Mouse (Mus musculus) thymus, postnatal 0 days (tissue): ENCODE data around the gene Slc38a3. TPM values are rescaled to one million over a fixed set of nuclear protein-coding genes. Genes with fewer than 3 reads are reported as not detected.

ENCODE experiments used
- DNase-seq: peaks from one replicate; pipeline ENCODE4 v3.0.0-alpha.2; 2015; ENCODE audit warnings: low spot score
- polyA plus RNA-seq: library from polyadenylated mRNA; unstranded; fragments of >200 nt; fragmentation: Nextera tagmentation; extraction: Ambion mirVana; gene quantifications from 2 replicates; pipeline ENCODE4 v1.2.1, GENCODE M21; 2015

Gene Slc38a3
- polyA plus RNA-seq, 1 experiment from 2014 or later = 0.60 TPM

DNA sequence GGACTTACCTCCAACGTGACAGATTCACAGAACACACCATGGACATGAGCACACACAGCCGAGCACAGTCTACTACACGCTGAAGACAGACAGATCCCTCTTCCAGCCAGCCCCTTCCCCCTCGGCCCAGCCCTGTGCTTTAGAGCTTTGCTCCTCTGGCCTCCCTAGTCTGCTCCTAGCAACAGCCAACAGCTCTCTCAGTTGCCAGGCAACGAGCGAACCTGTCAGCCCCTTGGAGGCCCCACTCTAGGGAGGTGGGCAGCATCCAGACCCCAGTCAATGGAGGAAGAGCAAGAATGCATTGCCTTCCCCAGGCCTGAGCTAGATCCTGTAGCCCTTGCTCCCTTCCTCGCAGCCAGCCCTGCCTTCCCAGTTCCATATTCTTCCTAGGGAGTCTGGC, 32.3 kb downstream of the Slc38a3 start:
- DNase-seq = no peak

DNA sequence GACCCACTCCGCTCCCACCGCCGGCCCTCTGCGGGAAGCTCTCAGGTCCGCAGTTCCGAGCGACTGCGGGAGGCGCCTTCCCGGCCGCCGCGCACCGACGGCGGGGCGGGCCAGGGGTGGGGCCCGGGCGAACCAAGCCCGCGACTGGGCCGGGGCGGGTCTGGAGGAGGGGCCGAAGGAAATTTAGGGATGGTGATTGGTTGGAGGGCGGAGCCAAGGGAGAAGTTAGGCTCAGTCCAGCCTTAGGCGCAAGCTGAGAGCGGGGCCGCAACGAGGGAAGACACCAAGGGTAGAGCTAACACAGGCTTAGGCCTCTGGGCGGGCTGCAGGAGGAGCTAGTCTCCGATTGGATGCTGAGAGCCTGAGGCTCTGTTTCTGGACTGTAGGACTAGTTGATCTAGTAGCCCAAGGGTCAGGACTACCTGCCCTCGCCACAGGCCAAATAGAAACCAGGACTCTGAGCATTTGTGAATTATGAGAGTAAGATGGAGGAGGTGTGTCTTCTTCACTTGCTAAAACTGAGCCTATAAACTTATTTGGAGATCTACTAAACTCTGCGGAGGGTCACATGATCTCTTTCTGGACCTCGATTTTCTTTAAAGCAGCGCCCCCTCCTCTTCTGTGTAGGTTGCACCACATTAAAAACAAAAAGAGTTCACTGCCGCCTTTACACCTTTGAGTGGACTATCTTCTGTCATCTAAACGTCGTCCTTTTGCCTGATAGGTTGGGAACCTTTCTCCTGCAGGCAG, 33.9 kb downstream of the Slc38a3 start, which contains the start of gene Gnai2:
Gnai2 (minus strand) TSS at position 89 of the 750 bp plus-strand sequence.
- DNase-seq = peak; percentile 93

DNA sequence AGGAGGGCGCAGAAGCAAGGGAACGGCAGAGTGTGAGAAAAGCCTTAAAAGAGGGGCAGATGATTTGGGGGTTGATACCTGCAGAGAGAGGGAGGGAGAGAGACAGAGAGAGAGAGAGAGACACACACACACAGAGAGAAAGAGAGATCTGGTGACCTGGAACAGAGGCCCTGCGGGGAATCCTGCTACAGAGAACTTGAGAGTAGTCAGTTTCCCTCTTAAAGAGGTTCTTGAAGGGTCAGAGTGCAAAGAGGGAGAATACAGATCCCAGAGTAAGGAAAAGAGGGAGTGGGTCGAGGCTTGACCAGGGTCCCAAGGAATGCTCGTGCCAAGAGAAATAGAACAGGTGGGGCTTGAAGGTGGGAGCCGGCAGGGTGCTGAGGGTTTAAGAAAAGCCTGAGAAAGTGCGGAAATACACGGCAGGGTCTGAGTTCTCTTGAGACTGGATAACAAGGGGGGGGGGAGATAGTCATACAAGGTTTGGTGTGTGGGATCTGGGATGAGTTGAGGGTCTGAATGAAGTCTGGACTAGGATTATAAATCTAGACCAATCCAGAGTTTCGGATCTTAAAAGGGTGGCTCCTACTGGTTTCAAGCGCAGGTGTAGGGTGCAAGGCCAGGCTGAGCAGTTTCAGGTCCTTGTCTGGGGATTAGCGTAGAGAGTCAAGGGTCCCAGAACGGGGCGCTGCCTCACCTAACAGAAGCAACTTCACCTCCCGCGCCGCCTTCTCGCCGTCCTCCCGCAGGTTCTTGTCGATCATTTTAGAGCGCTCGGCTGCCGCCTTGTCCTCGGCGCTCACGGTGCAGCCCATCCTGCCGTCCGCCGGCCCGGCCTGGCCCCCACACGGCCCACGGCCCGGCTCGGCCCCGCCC, 34.7 kb downstream of the Slc38a3 start:
- peak; percentile 39 for DNase-seq

DNA sequence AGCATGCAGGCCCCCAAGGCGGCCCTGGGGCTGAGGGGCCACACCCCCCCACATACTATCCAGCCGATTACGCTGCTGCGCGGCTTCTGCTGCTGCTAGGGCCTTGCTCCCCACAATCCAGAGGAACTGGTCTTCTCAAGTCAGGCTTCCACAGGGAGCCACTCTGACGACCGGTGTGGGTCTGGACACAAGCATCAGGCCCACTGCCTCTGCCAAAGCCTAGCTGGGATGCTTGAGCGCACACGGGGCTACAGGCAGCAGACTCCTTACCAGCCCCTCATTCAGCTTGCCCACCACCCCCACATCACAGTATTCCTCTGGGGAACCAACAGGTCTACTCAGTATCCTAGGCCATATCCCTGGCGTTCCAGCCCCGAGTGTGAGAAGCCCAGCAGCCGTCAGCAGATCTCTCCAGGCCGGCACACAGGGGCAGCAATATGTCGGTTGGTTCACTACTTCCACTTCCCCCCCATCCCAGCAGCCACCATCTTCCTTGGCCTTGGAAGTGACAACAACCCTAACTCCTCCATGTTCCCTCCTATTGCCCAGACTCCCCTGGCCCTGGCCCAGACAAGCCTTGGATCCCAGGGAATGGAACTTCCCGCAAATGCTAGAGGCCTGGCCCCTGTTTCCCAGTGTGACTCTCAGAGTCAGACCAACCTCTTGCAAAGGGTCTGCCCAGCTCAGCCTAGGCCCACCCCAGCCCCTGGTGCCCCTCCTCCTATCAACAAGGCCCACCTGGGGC, 35.5 kb downstream of the Slc38a3 start:
- peak; percentile 41 for DNase-seq

DNA sequence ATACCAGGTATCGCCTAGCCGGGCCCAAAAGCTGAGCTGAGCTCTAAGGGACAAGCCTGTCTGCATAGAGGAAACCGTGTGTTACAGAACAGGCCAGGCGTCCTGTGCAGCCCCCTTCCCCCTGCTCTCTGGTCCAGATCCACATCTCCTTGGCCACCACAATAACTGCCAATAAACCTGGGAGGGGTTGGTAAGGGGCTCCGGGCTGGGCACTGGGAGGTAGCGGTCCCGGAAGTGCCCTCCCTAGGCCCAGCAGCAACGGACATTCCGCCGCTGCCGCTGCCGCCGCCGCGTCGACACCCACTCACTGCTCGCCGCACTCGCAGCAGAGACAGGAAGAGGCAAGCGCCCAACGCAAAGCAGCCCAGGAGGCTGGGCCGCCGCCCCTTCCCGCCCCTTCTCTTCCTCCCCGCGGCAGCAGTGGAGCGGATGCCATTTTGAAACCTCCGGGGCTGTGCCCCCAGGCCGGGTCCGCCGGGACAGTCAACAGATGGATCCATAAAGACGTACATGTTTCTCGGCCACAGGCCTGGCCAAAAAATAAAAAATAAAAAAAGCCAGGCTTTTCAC, 36.2 kb downstream of the Slc38a3 start:
- peak; percentile 90 for DNase-seq

DNA sequence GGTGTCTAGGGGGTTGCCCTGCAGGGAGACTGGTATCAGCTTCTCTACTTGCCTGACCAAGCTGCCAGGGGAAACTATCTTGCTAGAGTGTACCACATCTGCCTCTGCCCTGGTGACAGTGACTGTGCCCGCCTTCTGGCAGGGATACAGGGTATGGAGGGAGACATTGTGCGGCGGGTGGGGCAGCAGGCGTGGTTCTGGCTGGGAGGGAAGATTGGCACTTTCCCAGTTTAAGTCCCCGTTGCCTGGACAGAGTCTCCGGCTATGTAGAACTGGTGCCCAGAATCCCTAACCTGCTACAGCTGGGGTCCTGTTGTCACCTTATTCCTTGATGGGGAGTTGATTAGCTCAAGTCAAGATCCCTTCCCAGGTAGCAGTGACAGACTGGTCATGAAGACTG, 36.9 kb downstream of the Slc38a3 start:
- DNase-seq = no peak

GRCm38 (mm10) chr9:107631861-107632260, 37.5 kb downstream of the Slc38a3 start:
- DNase-seq = no peak

GRCm38 (mm10) chr9:107631311-107631826, 38.0 kb downstream of the Slc38a3 start:
- no peak for DNase-seq

DNA sequence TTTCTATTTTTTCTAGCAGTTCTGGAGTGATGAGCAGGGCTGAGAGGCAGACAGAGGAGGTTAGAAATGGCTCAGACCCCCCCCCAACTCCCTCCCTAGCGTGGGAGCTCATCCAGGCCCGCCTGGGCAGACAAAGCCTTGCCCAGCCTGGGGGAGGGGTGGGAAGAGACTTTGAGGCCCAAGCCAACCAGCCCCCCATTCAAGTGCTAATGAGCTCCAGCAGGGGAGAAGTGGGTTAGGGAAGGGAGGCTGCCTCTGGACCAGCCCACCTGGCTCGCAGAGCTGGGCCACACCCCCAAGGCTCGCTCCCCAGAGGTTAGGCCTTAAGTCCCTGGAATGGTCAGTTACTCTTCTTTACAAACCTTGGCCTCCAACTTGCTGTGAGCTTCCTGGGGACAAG, 38.8 kb downstream of the Slc38a3 start:
- DNase-seq = no peak

DNA sequence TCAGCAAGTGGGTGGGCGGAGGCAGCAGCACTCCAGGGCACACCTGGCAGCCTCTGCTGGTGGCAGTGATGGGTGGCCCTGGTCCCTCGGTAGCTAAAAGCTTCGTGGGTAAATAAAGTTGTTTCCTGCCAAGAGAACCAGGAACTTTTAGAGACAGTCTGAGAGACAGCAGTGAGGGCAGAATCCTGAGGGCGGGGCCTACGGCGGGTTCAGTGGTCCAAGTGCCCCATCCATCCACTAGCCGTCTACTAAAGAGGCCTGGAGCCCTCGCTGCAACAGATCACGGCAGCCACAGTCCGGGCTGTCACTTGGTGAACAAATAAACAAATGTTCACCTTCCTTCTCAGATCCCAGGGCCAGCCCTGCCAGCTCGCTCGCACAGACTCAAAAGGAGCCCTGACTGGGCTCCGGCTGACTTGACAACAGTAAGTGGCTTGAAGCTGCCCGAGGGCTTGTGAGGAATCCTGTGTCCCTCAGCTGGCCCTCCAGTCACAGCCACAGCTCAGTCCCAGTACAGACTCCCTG, 39.4 kb downstream of the Slc38a3 start:
- DNase-seq = peak; percentile 56

DNA sequence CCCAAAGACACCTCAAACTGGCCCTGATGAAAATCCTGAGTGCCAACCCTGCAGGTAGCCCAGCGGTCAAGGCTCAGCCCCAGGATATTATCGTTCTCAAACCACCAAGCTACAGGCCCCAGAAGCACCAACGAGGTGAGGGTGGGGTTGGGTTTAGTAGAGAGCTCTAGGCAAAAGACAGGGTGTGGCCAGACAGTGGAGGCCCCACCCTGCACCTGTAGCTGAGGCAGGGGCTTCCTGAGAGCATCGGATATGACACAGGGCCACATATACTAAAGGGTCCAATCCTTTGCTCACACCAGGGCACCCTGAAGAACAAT, 40.0 kb downstream of the Slc38a3 start:
- DNase-seq = peak; percentile 31

GRCm38 (mm10) chr9:107628721-107629410, 40.5 kb downstream of the Slc38a3 start:
- no peak for DNase-seq

DNA sequence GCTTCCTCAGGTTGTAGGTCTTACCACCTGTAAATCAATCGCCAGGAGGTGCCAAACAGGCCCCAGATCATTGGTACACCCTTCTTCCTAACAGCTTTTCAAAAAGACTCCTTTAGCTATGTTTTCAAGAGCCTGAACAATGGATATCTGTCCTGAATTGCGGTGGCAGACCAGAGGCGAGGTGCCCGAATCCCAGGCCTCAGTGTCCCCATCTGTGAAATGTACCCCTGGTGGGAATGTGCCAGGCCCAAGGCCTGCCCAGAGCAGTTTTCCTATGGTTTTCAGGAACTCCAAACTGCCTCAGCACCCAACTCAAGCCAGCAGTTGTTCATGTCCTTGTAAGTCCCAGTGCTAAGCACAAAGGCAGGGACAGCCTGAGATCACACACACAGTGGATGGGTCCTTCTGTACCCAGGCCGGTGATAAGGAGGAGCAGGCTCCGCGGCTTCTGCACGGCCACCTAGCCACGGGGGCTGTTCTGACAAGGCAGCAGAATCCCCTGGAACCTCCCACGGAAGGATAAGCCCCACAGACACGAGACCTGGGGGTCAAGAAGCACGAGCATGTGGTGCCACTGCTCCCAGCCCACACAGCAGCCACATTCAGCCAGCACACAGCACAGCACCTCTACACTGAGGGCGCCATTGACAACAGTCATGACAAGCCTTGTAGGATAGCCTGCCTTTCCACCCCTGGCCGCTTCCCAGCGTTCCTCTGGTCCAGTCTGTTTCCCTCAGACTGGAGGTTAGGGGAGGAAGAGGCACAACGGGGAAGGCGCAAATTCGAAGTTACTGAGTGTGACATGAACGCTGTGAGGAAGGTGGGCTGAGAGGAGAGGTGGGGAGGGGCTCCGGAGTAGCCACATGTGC, 41.7 kb downstream of the Slc38a3 start:
- DNase-seq = no peak

DNA sequence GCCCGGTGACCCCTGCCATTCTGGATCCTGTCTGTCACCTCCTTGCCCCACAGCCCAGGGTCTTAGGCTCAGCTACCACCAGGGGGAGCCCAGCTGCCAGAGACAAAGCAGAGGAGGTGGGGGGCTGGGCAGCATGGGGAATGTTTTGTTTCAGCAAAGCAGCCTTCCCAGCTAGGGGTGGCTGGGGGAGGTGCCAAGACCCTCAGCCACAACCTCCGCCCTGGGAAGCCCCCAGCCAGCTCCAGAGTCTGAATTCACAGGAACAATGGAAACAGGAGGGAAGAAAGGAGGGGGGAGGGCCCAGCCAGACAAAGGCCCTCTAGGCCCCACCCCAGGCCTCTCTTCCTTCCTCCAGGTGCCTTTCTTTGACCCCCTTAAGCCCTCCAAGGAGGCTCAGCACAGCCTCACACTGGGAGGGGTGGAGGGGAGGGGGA, 42.5 kb downstream of the Slc38a3 start:
- peak; percentile 88 for DNase-seq

DNA sequence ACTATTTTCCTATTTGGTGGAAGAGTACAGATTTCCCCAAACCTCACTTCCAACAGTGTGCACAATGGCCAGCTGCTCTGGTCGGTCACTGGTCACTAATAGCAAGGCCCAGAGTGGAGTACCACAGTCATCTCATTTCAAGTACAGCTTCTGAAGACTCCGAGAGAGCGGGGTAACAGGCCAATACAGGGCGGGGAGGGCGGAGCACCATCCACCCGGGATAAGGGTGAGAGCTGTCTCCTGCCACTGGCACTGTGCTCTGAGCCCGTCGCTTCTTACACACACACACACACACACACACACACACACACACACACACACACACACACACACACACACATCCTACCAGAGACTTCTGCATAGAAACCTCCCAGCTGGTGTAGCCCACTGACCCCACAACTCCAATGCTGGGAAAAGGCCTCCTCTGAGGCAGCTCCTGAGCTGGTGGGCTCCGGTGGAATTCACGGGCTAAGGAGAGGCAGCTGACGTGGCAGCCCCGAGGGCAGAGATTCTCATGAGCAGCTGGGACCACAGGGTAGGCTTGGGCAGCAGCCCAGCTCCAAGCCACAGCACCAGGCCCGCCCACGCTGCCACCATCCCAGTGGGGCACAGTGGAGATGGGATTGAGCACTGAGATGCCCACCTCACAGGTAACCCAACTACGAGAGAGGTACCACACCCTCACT, 43.0 kb downstream of the Slc38a3 start:
- DNase-seq = no peak

DNA sequence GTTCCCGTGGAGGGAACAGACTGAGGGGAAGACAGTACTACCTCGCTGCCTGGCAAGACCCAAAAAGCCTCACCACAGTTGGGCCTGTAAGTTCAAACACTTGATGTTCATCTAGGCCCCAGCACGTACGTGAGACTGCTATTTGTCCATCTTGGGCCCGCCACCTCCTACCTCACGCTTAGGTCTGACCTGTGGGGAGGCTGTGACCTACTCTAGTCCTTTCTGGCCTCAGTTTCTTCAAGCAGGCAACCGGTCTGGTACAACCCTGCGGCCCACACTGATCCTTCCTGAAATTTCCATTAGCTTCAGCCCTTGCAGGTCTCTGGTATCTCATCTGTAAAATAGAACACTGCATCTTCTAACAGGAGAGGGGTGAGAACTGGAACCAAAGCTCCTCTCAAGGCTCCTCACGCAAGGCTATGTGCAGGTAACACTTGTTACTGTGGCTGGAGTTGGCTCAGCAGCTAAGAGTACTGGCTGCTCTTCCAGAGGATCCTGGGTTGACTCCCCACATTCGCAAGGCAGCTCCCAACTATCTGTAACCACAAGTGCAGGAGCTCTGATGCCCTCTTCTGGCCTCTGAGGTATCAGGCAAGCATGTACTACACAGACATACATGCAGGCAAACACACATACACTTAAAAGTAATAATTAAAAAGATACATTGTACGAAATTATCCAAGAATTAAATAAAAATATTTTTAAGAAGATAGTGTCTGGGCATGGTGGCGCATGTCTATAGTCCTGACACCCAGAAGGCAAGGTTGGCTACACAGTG, 43.8 kb downstream of the Slc38a3 start:
- DNase-seq = no peak

DNA sequence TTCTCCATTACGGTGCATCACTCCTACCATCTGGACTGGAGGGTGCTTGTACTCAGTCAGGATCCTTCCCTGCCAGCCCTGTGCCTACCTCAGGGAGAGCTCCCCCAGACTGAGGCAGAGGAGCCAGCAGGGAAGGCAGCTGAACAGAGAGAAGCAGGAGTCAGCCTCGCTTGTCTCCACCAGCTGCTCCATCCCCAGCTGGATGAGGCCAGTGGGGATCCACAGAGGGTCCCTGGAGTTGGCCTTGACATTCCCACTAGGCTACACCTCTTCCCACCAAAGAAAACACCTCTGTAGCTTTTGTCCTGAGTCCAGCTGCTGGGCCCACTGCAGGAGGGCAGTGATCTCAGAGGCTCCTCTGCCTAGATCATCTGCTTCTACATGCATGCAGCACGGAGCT, 44.4 kb downstream of the Slc38a3 start:
- DNase-seq = no peak

GRCm38 (mm10) chr9:107624539-107624938, 44.8 kb downstream of the Slc38a3 start:
- peak; percentile 80 for DNase-seq
